In the genomic region with DNA sequence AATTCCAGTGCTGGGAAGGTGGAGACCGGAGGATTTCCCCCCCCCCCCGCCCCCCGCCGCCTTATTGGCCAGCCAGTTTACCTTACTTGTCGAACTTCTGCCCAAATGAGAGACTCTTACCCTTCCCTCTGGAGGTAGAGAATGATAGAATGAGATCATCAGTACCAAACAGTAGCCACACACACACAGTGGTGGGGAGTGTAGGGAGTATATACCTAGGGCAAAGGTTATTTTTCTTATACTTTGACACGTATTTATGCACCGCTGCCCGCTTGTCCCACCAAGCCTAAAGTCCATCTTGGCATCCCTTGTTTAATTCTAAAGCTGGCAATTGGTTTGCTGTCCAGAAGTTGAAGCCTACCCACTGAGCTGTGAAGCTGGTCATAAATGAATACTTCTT, we compare ENCODE assay signal across 15 mouse cellular contexts.
"Had no signal": no experiment of that assay in that cellular context is flagged by ENCODE, and none has a peak within 500 bp of the region (broad histone marks: within the 10 kb centered on the region; RNA-seq: fewer than 3 reads in every experiment).

No protein-coding gene starts in this region.

- H3K27me3 ChIP-seq: neural tube, embryonic 15.5 days; stomach, embryonic 15.5 days had no signal

- H3K4me1 ChIP-seq: neural tube, embryonic 15.5 days; stomach, embryonic 15.5 days had no signal

- H3K9ac ChIP-seq: neural tube, embryonic 15.5 days; stomach, embryonic 15.5 days had no signal

- H3K9me3 ChIP-seq: neural tube, embryonic 15.5 days; stomach, embryonic 15.5 days had no signal

- DNase-seq: retina, postnatal 1 day; right cerebral cortex, adult 18-20 months; right cerebral cortex, postnatal 14 days; right cerebral cortex, postnatal 25 days; right cerebral cortex, postnatal 4 days; spleen, adult 18-20 months; thymus, adult 18-20 months; thymus, adult 2 months; thymus, postnatal 14 days; thymus, postnatal 25 days; thymus, postnatal 36 days; thymus, postnatal 4 days had no signal

- H3K4me2 ChIP-seq: neural tube, embryonic 15.5 days; stomach, embryonic 15.5 days had no signal

- H3K27ac ChIP-seq: neural tube, embryonic 15.5 days; stomach, embryonic 15.5 days; stomach, postnatal 0 days had no signal

- H3K36me3 ChIP-seq: neural tube, embryonic 15.5 days; stomach, embryonic 15.5 days had no signal

- H3K4me3 ChIP-seq: neural tube, embryonic 15.5 days; stomach, embryonic 15.5 days had no signal
